Mouse (Mus musculus) heart, adult 2 months (tissue): ENCODE results near the gene Prkag2.

ENCODE experiments used
- CTCF ChIP-seq: fragments of 200-600 bp; IDR thresholded peaks from 2 replicates; pipeline ENCODE4 v1.8.1; 2022; ENCODE audit warnings: antibody characterized with exemption, mild to moderate bottlenecking, moderate library complexity
- POLR2A ChIP-seq: fragments of 200-500 bp; IDR thresholded peaks from 2 replicates; pipeline ENCODE4 v1.6.1; 2011; ENCODE audit warnings: mild to moderate bottlenecking, low read depth, low read length, control low read depth; ENCODE audit not compliant: insufficient read depth

DNA sequence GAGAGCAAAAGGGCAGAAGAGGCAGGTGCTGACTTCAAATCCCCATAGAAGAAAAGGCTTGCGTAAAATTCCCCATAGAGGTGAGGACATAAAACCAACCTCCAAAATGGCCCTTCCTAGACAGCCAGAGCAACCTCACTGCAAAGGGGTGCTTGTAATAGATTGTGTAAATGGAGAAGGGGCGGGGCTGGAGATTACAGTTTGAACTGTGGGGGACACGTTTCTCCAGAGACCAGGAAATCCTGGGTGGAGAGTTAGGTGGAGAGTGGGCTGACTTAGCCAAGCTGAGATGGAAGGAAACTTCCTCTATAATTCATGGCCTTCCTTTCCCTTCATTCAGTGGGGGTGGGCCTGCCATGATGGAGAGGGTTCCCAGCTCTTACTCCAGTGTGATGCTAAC, 107.3 kb downstream of the Prkag2 start:
- no peak for TF ChIP-seq POLR2A
- TF ChIP-seq CTCF = no peak
